Mouse (Mus musculus): ENCODE results near the gene Gm20696.

- no peak for TF ChIP-seq FLI1 (IDR thresholded peaks at IDR 0.05; ENCODE audit: low read length)
- no peak for TF ChIP-seq GATA1 (IDR thresholded peaks at IDR 0.05; ENCODE audit: borderline replicate concordance, low read length)
Observed at GRCm38 (mm10) chr6:99660443-99660842, 6.2 kb downstream of the Gm20696 start.
